Mouse (Mus musculus) neural tube, embryonic 14.5 days (tissue): ENCODE measurements around the gene Fbxo40. TPM values are rescaled to one million over a fixed set of nuclear protein-coding genes. Genes with fewer than 3 reads are reported as not detected.

Source experiments
- ATAC-seq: fragments of 200-750 bp; cut with Nextera tagmentation; 2 replicates; pipeline ENCODE4 v1.8.0; 2017; ENCODE audit warnings: low read depth, mild to moderate bottlenecking, moderate TSS enrichment, moderate library complexity
- H3K27ac ChIP-seq: fragments of 300-500 bp; sonication (generic); 2 replicates; pipeline ENCODE4 v1.5.1; 2014; ENCODE audit warnings: low read depth, mild to moderate bottlenecking, control low read depth, low read length, moderate library complexity, mixed read lengths
- H3K27me3 ChIP-seq: fragments of 300-500 bp; sonication (generic); 2 replicates; pipeline ENCODE4 v1.6.1; 2014; ENCODE audit warnings: low read length; ENCODE audit not compliant: control insufficient read depth, insufficient read depth
- H3K36me3 ChIP-seq: fragments of 300-500 bp; sonication (generic); 2 replicates; pipeline ENCODE4 v1.6.1; 2014; ENCODE audit warnings: low read length, mixed read lengths; ENCODE audit not compliant: control insufficient read depth, insufficient read depth
- H3K4me1 ChIP-seq: fragments of 300-500 bp; sonication (generic); 2 replicates; pipeline ENCODE4 v1.6.1; 2014; ENCODE audit warnings: low read length; ENCODE audit not compliant: control insufficient read depth, insufficient read depth
- H3K4me2 ChIP-seq: fragments of 300-500 bp; sonication (generic); 2 replicates; pipeline ENCODE4 v1.6.1; 2014; ENCODE audit warnings: mild to moderate bottlenecking, low read depth, low read length, control low read depth
- H3K4me3 ChIP-seq: fragments of 300-500 bp; sonication (generic); 2 replicates; pipeline ENCODE4 v1.5.1; 2014; ENCODE audit warnings: low read depth, low read length, control low read depth, mixed read lengths
- H3K9ac ChIP-seq: fragments of 300-500 bp; sonication (generic); replicated peaks from 2 replicates; pipeline ENCODE4 v1.6.1; 2014; ENCODE audit warnings: low read depth, mild to moderate bottlenecking, control low read depth, low read length, mixed read lengths
- H3K9me3 ChIP-seq: fragments of 300-500 bp; sonication (generic); 2 replicates; pipeline ENCODE4 v1.6.1; 2016; ENCODE audit warnings: low read length; ENCODE audit not compliant: control insufficient read depth
- WGBS: fragments of 180-500 bp; shearing (Covaris S2); extraction: QIAGEN DNeasy Blood & Tissue Kit; methylation state at CpG from one replicate; pipeline ENCODE4 v1.1.7; 2014; 5-methylcytosine and 5-hydroxymethylcytosine counted together
- polyA plus RNA-seq: library from polyadenylated mRNA; unstranded; fragments of >200 nt; fragmentation: Nextera tagmentation; extraction: Ambion mirVana; gene quantifications from 2 replicates; pipeline ENCODE4 v1.2.1, GENCODE M21; 2014

Fbxo40 gene
- polyA plus RNA-seq, 1 experiment from 2014 or later, result not detected

DNA sequence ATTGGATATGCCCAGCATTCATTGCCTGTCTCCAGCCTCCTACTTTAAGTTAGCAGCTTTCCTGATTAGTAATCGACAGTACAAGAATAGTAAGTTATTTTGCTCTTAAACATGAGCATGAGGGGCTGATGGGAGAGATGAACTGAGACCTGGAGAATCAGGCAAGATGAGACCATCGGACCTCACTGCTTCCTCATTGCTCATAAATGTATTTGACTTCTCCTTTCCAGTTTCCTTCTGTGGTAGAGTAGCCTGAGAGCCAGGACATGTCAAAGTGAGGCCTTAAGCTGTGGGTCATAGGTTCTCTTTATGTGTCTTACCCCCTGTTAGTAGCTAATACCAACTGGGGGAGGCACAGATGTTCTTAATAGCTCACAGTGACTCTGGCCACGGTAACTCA lies 54.5 kb downstream of the Fbxo40 start:
- Histone ChIP-seq H3K4me3 (no peak overlapping the region), H3K4me2 (no peak overlapping the region), H3K4me1 (no peaks in the 10 kb centered on the region), H3K9ac (no peak overlapping the region), H3K27ac (no peak overlapping the region), H3K36me3 (peaks cover 21% of the 10 kb centered on the region), H3K9me3 (no peaks in the 10 kb centered on the region), H3K27me3 (no peaks in the 10 kb centered on the region)
- no peak for ATAC-seq
- WGBS, result 90% methylated on average over 3 of the region's 3 CpGs

DNA sequence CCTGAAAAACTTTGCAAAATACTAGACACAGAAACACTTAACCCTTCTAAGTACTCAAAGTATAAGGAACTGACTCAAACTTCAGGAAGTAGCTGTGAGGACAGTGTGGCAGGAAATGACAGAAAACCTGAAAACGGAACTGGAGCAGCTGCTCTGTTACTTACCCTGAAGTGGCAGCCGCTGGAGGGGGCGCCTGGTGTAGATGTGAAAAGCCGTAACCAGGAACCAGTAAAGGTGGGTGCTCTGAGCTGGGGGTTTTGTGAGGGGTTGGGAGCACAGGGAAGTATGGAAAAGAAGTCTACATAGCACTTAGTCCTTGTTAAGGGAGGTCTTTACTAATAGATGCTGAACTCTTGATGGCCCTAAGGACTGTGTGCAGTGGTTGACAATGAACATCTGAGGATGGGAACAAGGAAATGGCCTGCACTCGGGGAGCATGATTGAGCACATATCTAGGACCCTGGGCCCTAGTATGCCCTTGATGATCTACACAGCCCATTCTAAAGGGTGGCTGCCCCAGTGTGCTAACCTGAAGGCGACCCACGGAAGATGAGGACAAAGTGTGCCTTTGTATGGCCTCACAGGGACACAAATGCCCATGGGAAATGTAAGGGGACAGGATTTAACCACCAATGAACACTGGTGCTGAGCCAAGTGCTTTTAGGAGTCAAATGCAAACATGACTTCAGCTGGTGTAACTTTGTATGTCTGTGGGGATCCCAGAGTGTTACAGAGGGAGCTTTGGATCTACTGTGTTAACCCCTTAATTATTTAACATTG lies 55.2 kb downstream of the Fbxo40 start, which contains the start of gene Hcls1:
TSS of gene Hcls1 (plus strand) at position 143 of the 780 bp plus-strand sequence.
- ATAC-seq, result no peak
- no peak within 1 kb of the TSS for H3K4me3 ChIP-seq
- H3K4me1 ChIP-seq, result no peaks in the 10 kb centered on the region
- H3K27ac ChIP-seq, result no peak within 1 kb of the TSS
- no peaks in the 10 kb centered on the region for H3K27me3 ChIP-seq
- 88% methylated on average over 7 of the region's 7 CpGs for WGBS
- peaks cover 23% of the 10 kb centered on the region for H3K36me3 ChIP-seq
- no peak within 1 kb of the TSS for H3K4me2 ChIP-seq
- H3K9ac ChIP-seq, result no peak within 1 kb of the TSS
- H3K9me3 ChIP-seq, result no peaks in the 10 kb centered on the region

DNA sequence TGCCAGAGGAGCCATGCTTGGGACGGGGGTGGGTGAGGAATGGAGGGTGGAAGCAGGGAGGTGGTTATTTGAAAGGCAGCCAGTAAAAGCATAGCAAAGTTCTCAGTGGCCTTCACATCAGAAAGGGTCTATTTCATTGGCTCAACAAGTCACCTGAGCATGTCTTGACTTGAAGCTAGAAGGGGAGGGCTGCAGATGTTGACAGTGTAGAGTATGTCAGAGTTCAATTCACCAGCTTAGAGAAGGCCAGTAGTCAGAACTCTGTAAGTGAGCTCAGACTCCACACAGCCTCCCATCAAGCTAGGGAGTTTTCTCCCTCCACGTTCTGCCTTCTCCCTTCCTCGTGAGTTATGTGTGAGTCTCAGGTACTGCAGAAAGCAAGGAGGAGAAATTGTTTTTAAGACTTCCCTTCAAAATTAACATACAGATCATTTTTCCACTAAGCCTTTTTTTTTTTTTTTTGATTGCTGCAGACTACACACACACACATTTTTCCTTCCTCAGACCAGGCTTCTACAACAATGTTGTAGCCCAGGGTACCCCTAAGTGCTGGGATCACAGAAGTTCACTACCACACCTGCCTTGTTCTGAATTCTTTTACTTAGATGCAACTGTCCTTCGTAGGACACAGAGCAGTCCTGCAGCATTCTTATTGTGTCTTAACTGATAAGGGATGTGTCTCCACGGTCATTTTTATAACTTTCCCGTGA lies 56.0 kb downstream of the Fbxo40 start:
- WGBS, result 82% methylated on average over 6 of the region's 6 CpGs
- H3K4me2 ChIP-seq, result no peak overlapping the region
- H3K9ac ChIP-seq, result no peak overlapping the region
- no peak overlapping the region for H3K27ac ChIP-seq
- H3K36me3 ChIP-seq, result peaks cover 28% of the 10 kb centered on the region
- no peaks in the 10 kb centered on the region for H3K4me1 ChIP-seq
- no peaks in the 10 kb centered on the region for H3K27me3 ChIP-seq
- H3K9me3 ChIP-seq, result no peaks in the 10 kb centered on the region
- ATAC-seq, result no peak
- no peak overlapping the region for H3K4me3 ChIP-seq

DNA sequence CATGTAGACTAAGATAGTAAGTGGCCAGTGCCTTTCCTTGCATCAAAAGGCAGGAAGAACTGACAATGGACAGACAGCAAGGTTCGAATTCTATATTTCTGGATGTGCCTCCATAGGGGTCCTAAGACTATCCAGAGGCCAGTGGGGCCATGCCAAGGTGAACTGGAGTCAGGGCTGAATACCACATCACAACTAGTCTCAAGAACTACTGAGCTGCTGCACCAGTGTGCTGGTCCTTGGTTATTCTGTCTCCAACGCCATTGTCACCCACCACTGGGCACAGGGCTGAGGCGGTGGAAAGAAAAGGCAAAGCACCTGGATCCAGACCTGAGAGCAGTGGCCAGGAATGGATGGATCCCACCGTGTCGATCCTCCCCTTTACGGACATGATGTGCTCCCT lies 57.7 kb downstream of the Fbxo40 start:
- H3K4me3 ChIP-seq, result no peak overlapping the region
- peaks cover 46% of the 10 kb centered on the region for H3K36me3 ChIP-seq
- no peak overlapping the region for H3K4me2 ChIP-seq
- 96% methylated on average over 6 of the region's 6 CpGs for WGBS
- no peaks in the 10 kb centered on the region for H3K27me3 ChIP-seq
- H3K9ac ChIP-seq, result no peak overlapping the region
- ATAC-seq, result no peak
- no peaks in the 10 kb centered on the region for H3K9me3 ChIP-seq
- no peaks in the 10 kb centered on the region for H3K4me1 ChIP-seq
- no peak overlapping the region for H3K27ac ChIP-seq

DNA sequence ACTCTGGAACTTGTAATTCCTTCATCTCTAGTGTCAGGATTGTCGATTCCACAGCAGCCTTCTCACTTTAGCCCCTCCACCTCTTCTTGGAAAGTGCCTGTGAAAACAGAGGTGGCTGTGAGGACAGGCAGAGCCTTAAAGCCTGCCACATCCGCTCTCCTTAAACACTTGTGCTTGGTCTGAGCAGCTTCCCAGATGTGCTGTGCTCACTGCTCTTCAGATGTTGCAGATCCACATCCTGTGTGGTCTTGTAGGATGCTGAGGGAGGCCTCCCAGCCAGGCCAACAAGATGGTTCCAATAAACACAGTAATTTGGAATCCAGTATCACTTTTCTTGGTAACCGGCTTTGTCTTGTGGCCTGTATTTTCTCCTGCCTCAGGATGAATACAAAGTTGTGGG lies 58.3 kb downstream of the Fbxo40 start:
- H3K36me3 ChIP-seq, result peaks cover 51% of the 10 kb centered on the region
- no peak for ATAC-seq
- no peaks in the 10 kb centered on the region for H3K9me3 ChIP-seq
- no peaks in the 10 kb centered on the region for H3K4me1 ChIP-seq
- no peaks in the 10 kb centered on the region for H3K27me3 ChIP-seq
- 91% methylated on average over 3 of the region's 3 CpGs for WGBS
- H3K4me2 ChIP-seq, result no peak overlapping the region
- H3K9ac ChIP-seq, result no peak overlapping the region
- H3K4me3 ChIP-seq, result no peak overlapping the region
- H3K27ac ChIP-seq, result no peak overlapping the region

DNA sequence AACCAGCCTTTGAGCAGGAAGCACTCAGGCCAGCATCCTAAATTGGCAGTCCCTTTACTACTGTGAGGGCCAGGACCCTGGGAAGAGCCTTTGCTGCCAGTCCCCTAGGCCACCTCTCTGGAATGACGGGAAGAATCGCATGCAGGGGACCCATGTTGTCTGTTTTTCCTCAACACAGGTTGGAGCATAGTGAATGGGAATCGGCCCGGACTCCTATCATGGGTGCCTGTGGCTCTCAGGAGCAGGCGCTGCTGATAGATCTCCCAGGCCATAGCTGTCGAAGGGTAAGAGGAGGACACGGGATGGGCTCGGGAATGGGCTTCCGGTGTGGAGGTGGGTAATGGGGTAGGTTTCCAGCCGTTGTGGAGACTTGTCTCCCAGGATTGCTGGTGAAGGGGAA lies 58.9 kb downstream of the Fbxo40 start:
- Histone ChIP-seq H3K9ac (no peak overlapping the region), H3K27me3 (no peaks in the 10 kb centered on the region), H3K4me1 (no peaks in the 10 kb centered on the region), H3K9me3 (no peaks in the 10 kb centered on the region), H3K4me3 (no peak overlapping the region), H3K27ac (no peak overlapping the region), H3K4me2 (no peak overlapping the region), H3K36me3 (peaks cover 54% of the 10 kb centered on the region)
- no peak for ATAC-seq
- WGBS, result 95% methylated on average over 10 of the region's 10 CpGs

DNA sequence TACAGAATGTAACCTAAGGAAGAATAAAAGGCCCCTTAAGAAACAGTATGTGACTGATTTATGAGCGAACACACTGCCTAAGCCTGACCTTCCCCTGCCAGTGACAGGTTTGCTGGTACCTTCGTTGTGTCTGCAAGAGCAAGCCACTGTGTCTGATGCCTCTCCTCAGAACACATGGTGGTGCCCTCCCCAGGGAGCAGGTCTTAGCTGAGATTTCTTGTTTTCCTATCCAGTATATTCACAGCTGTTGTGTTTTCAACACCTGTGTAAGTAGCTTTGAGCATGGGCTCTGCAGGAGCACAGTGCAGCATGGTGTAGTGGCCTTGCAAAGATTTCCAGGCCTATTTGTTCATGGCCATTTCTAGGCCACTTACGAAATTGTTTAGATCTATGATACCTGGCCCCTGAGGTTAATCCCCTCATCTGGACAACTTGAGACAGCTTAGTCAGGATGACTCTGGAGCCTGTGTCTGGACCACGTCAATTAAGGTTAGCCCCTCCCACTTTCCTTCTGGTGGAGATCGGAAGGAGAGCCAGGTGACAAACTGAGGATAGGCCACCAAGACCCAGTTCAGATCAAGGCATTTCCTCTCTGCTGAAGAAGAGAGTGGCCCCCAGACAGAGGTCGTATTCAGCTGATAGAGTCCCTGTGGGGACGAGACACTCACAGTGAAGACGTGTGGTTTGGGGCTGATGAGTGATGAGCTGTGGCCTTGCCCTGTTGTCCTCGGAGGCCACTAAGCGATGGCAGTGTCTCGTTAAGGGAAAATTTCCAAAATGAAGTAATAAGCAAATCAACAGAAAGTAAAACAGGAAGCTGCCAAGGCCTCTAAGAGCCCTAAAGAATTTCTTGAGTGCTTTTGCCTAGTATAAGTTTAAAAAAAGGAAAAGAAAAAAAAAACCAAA lies 59.8 kb downstream of the Fbxo40 start:
- Histone ChIP-seq H3K4me3 (no peak overlapping the region), H3K9ac (no peak overlapping the region), H3K27ac (no peak overlapping the region), H3K4me1 (no peaks in the 10 kb centered on the region), H3K36me3 (peaks cover 54% of the 10 kb centered on the region), H3K27me3 (no peaks in the 10 kb centered on the region), H3K9me3 (no peaks in the 10 kb centered on the region), H3K4me2 (no peak overlapping the region)
- WGBS, result 84% methylated on average over 11 of the region's 11 CpGs
- no peak for ATAC-seq

DNA sequence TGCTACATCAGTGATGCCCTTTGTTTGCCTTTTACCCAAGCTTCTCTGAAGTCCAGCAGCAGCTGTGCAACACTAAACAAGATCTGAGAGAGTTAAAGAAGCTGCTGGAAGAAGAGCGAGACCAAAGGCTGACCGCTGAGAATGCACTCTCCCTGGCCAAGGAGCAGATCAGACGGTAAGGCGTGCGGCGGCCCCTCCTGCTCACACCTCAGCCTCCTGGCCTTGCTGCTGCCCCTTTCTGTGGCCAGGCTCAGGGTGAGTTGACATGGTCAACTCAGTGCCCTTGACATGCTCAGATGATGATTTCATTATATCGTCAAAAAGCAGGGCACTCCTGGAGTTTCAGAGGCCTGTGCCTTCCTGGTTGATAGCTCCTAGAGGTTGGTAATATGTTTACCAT lies 61.1 kb downstream of the Fbxo40 start:
- H3K4me2 ChIP-seq, result no peak overlapping the region
- no peak overlapping the region for H3K27ac ChIP-seq
- no peaks in the 10 kb centered on the region for H3K4me1 ChIP-seq
- no peaks in the 10 kb centered on the region for H3K9me3 ChIP-seq
- H3K36me3 ChIP-seq, result peaks cover 54% of the 10 kb centered on the region
- H3K9ac ChIP-seq, result no peak overlapping the region
- no peak overlapping the region for H3K4me3 ChIP-seq
- WGBS, result 94% methylated on average over 7 of the region's 7 CpGs
- ATAC-seq, result no peak
- H3K27me3 ChIP-seq, result no peaks in the 10 kb centered on the region
